Mouse (Mus musculus): Measurements from ENCODE around the gene Gm6509. TPM values are rescaled to one million over a fixed set of nuclear protein-coding genes. Genes with fewer than 3 reads are reported as not detected.
"Not testable (repeated sequence)": the region's sequence is repeated elsewhere in the genome, so short reads cannot be mapped to it uniquely, and the experiment has no call there.

Gene Gm6509
- polyA plus RNA-seq (2015; fragmentation: Nextera tagmentation; extraction: Ambion mirVana), result not detected in 2 replicates

DNA sequence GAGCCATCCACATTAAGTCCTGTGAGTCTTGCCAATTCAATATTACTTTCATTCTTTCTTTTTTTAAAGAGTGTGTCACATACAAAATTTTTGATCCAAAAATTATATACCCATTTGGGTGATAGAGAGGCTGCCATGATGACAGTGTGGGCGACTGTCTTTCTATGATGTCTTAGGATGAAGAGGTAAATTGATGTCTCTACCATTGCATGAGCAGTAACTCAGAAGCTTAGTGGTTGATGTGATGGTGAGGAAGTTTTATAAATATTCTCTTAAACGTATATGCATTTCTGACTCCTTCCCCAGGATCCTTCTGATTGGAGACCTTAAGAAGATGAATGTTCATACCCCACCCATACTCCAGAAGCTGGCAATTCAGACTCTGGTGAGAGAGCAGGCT is at the start of gene Gm6509:
Gene Gm6509 (plus strand): TSS at position 301 of the 400 bp plus-strand sequence.
- ATAC-seq; H3K36me3 ChIP-seq (ENCODE audit: insufficient read depth, low read length); H3K27ac ChIP-seq (ENCODE audit: low read length); H3K9me3 ChIP-seq (ENCODE audit: low read length); H3K4me2 ChIP-seq (replicated peaks; ENCODE audit: low read depth, low read length); H3K27me3 ChIP-seq (replicated peaks; ENCODE audit: insufficient read depth, low read length); H3K4me1 ChIP-seq (ENCODE audit: insufficient read depth, low read depth, low read length); H3K4me3 ChIP-seq (ENCODE audit: low read depth, low read length); DNase-seq (ENCODE audit: low spot score); H3K9ac ChIP-seq (replicated peaks; ENCODE audit: low read depth): not testable (repeated sequence)
- no CpG with 5 or more reads among the region's 2 CpGs for WGBS

DNA sequence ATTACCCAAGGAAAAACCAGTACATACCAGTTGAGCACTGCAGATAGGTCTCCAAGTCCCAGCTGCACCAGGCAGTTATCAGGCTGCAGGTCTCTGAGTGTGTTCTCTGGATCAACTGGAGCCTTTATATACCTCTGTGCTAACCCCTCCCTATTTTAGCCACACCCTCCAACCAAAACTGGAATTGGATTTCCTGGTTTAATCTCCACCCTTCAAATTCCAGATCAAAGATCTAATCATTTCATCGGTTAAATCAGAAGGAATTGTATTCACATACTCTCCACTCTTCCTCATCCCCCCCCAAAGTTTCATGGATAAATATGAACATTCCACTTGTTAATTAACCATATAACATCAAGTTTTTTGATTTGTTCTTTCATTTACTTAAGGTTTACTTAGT is 7.5 kb upstream of the Gm6509 start, which contains the start of gene Gm3147:
Gene Gm3147 (minus strand): TSS at position 101 of the 400 bp plus-strand sequence.
- H3K4me1 ChIP-seq (ENCODE audit: insufficient read depth, low read depth, low read length); H3K27me3 ChIP-seq (replicated peaks; ENCODE audit: insufficient read depth, low read length); DNase-seq (ENCODE audit: low spot score); H3K4me2 ChIP-seq (replicated peaks; ENCODE audit: low read depth, low read length); H3K36me3 ChIP-seq (ENCODE audit: insufficient read depth, low read length); H3K9me3 ChIP-seq (ENCODE audit: low read length); H3K4me3 ChIP-seq (ENCODE audit: low read depth, low read length); ATAC-seq; H3K9ac ChIP-seq (replicated peaks; ENCODE audit: low read depth); H3K27ac ChIP-seq (ENCODE audit: low read length): not testable (repeated sequence)
- WGBS, result no CpG with 5 or more reads among the region's 1 CpGs

DNA sequence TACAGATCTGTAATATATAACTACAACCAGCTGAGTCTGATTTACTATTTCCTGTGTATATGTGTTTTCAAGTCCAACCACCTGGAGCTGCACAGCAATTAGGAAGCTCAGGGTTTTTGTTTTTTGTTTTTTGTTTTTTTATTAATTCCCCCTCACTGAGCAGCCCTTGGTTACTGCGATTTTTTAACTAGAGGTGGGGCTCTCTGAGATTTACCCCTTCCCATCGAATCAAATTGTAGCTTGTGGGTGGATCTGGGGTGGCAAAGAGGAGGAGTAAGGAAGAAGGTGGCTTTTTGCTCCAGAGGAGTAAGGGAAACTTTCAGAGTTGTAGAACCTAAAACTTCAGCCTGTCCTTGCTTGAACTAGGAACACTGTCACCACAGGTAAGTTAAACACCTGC is 24.3 kb downstream of the Gm6509 start, which contains the start of gene Gm6205:
Gene Gm6205 (plus strand): TSS at position 301 of the 400 bp plus-strand sequence.
- H3K27ac ChIP-seq (ENCODE audit: low read length); H3K4me2 ChIP-seq (replicated peaks; ENCODE audit: low read depth, low read length); H3K4me3 ChIP-seq (ENCODE audit: low read depth, low read length); H3K27me3 ChIP-seq (replicated peaks; ENCODE audit: insufficient read depth, low read length); DNase-seq (ENCODE audit: low spot score); H3K4me1 ChIP-seq (ENCODE audit: insufficient read depth, low read depth, low read length); H3K36me3 ChIP-seq (ENCODE audit: insufficient read depth, low read length); H3K9ac ChIP-seq (replicated peaks; ENCODE audit: low read depth); H3K9me3 ChIP-seq (ENCODE audit: low read length); ATAC-seq: not testable (repeated sequence)
- no CpG with 5 or more reads among the region's 2 CpGs for WGBS

Other genes with a start within 250 kb of the Gm6509 start
- gene Gm7682, start 178.2 kb upstream of the Gm6509 start, polyA plus RNA-seq (2015; fragmentation: Nextera tagmentation; extraction: Ambion mirVana), result not detected in 2 replicates
- not detected in 2 replicates for gene Gm3139, start 97.7 kb upstream of the Gm6509 start, polyA plus RNA-seq (2015; fragmentation: Nextera tagmentation; extraction: Ambion mirVana)
- not detected in 2 replicates for gene Gm3147, start 7.6 kb upstream of the Gm6509 start, polyA plus RNA-seq (2015; fragmentation: Nextera tagmentation; extraction: Ambion mirVana)
- gene Gm6205, start 24.4 kb downstream of the Gm6509 start, polyA plus RNA-seq (2015; fragmentation: Nextera tagmentation; extraction: Ambion mirVana), result not detected in 2 replicates
- not detected in 2 replicates for gene Gm3183, start 241.5 kb downstream of the Gm6509 start, polyA plus RNA-seq (2015; fragmentation: Nextera tagmentation; extraction: Ambion mirVana)